Mouse (Mus musculus) naive thymus-derived CD4-positive, alpha-beta T cell, adult 5 months (primary cell): ENCODE results near the gene Pparg. TPM values are rescaled to one million over a fixed set of nuclear protein-coding genes. Genes with fewer than 3 reads are reported as not detected.

Source experiments
- polyA plus RNA-seq: library from polyadenylated mRNA; unstranded; fragments of 100-300 nt; shearing (Covaris generic); gene quantifications from one replicate; pipeline ENCODE4 v1.2.1, GENCODE M21; 2017

Gene Pparg
- not detected for polyA plus RNA-seq

GRCm38 (mm10) chr6:115360776-115361605 is at the start of gene Pparg:
TSS of gene Pparg (plus strand) at chr6:115360951.

Other genes starting within 250 kb of the Pparg start
- not detected for gene Syn2, start 226.0 kb upstream of the Pparg start, polyA plus RNA-seq
- not detected for gene Gm17482, start 133.6 kb upstream of the Pparg start, polyA plus RNA-seq
- gene Timp4, start 108.7 kb upstream of the Pparg start, polyA plus RNA-seq = not detected
- gene Tsen2, start 183.7 kb downstream of the Pparg start, polyA plus RNA-seq = 6.3 TPM
- gene Mkrn2os, start 231.6 kb downstream of the Pparg start, polyA plus RNA-seq = not detected
- 36.3 TPM for gene Mkrn2, start 241.0 kb downstream of the Pparg start, polyA plus RNA-seq